Mouse (Mus musculus): ENCODE measurements around the gene Nrip1.
"Not testable (repeated sequence)": the region's sequence is repeated elsewhere in the genome, so short reads cannot be mapped to it uniquely, and the experiment has no call there.

Nrip1 gene

DNA sequence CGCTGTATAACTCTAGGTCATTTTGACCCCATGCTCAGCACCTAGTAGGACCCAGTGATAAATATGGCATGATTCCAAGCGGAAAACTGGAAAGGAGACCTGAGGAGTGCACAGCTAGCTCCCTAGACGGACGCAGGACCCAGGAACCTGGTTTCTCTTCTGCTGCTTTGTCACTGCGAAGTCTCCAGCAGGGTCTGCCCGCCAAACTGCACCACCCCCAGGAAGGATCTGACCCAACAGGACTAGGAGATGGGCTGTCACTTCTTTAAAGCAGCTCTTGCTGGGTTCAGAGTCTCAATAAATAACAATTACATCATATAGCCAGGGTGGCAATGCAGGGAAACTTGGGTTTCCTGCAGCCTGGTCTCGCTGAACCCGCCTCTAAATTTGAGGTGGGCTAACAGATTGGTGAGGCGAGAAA, at the start of gene Nrip1:
Gene Nrip1 (minus strand): TSS at position 157 of the 421 bp plus-strand sequence.
- DNase-seq (ENCODE audit: low read depth) = no peak

DNA sequence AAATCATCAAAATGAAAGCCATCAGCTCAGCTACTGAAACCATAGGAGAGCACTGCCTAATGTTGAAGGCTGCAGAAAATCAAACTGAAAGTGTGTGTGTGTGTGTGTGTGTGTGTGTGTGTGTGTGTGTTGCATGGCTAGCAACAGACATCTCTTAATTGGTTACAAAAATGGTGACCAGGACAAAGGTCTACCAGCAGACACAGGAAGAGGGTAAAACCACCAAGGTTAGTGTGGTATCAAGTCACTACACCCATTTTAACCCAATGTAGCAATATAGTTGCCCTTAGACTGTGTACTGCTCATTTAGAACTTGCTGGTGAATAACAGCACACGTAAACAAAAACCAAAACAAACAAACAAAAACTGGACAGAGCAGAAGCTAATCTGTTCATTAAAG, 48.9 kb upstream of the Nrip1 start:
- DNase-seq (ENCODE audit: low read depth) = no peak

DNA sequence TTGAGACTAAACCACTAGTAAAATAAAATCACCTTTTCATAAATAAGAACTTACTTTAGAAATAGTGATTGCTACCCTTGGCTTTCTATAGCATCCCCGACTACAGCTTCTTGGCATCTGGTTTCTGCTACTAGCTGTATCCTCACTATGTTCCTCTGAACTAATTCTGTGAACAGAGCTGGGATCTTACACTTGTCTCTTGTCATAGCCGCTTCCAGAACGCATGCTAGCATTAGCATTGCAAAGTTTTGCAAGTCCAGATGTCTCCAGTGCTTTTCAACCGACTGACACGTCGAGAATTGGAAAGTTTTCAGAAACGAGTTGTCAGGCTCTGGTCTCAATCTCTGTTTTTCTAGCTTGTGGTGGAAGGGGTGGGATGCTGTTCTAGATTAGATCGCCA, 46.2 kb upstream of the Nrip1 start:
- no peak for DNase-seq (ENCODE audit: low read depth)

DNA sequence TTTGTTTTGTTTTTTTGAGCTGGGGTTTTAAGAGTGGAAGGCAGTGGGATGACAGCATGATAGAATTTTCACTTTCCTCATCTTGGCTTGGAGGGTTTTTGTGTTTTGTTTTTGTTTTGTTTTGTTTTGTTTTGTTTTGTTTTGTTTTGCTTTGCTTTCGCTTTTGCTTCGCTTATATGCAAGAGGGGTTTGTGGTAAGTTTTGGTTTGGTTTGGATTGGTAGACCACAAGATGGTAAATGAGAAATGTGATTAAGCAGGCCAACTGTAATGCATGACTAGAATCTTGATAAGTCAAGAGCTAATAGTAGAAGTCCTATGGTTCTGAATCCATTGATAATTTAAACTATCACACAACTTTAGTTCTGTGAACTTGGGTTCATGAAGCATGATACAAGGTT, 42.9 kb upstream of the Nrip1 start:
- no peak for DNase-seq (ENCODE audit: low read depth)

DNA sequence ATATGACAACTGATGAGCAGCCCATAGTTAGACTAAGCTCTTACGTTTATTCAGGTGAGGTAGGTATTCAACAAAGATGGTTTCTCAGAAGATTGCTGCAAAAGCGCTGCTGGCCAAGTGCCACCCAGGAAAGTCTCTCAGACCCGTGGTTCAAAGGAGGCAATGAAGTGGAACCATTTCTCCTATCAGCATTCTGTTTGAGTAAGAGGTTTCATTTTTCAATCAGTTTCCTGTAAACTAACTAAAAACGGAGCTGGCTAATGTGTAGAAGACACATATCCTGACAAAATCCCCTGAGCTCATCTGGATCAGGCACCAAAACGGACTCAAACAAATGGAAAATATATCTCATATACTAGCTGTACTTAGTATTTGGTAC, 42.4 kb upstream of the Nrip1 start:
- DNase-seq (ENCODE audit: low read depth) = no peak

DNA sequence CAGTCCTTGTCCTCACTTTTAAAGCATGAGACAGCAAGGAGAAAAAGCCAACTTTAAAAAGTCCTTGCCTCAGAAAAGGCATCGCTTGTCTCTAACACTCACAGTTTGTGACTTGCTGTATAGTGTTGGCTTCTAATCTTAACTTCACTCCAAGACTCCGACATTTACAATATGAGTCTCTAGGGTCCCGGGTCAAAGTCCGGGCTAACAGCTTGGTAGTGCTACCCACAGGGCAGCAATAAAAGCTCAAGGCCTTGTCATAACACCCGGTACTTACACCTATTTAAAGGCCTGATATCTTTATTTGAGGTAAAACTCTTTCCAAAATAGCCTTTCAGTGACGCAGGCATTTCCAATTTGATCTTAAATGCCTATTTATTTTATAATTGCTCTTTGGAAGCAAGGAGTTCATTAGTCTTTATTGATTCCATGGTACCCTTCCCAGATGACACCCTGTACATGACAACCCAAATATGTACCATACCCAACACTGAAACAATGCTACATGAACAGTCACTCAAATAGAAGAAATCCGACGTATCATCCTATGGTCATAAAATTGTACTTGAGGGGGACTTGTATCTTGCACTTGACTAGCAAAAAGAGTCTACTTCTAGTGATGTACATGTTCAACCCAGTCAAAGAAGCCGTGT, 41.9 kb upstream of the Nrip1 start:
- DNase-seq (ENCODE audit: low read depth) = no peak

DNA sequence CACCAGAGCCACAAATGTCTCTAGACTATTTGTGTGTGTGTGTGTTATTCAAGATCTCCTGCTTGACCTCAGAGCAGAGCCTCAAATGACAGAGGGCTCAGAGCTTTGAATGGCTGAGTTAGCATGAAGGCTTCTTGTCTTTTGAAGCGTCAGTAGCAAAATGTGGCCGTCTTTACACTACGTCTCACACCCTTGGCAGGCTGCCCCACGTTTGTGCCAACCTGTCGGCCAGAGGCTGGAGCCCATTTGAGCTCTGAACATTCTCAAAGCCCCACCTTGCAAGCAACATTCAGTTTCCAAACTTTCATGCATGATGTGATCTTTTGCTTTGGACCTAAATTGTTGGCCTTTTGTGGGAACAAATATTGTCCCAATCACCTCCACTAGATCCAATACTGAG, 40.9 kb upstream of the Nrip1 start:
- DNase-seq (ENCODE audit: low read depth) = no peak

DNA sequence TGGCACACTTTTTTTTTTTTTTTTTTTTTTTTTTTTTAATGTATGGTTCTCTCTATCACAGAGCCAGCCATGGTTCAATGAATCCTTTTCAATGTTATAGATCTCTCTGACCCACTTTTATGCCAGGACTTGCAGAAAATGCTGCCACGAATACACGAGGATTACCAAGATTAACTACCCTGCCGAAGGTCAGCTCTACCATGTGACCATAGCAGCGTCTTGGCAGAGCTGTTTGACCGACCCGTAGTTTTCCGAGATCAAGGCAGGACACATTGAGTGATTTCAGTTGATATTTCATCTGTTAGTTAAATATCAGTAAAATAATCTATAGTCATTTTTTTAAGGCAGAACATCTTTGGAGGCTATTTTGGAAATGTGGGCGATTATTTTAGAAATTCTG, 40.0 kb upstream of the Nrip1 start:
- DNase-seq (ENCODE audit: low read depth) = no peak

DNA sequence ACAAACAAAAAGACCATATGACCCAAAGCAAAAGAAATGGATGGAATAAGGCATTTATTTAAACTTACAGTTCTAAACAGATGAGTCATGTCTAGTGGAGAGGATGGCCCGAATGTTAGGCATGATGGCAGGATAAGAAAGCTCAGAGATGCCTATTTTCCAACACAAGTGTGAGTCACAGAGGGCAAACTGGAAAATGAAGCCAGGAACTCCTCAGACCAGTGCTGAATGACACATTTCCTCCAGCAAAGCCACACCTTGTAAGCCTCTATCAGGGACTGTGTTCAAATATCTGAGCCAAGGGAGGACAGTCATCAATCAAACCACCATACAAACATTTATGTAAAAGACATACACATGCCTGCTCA, 35.7 kb upstream of the Nrip1 start:
- DNase-seq (ENCODE audit: low read depth) = peak; percentile 20

DNA sequence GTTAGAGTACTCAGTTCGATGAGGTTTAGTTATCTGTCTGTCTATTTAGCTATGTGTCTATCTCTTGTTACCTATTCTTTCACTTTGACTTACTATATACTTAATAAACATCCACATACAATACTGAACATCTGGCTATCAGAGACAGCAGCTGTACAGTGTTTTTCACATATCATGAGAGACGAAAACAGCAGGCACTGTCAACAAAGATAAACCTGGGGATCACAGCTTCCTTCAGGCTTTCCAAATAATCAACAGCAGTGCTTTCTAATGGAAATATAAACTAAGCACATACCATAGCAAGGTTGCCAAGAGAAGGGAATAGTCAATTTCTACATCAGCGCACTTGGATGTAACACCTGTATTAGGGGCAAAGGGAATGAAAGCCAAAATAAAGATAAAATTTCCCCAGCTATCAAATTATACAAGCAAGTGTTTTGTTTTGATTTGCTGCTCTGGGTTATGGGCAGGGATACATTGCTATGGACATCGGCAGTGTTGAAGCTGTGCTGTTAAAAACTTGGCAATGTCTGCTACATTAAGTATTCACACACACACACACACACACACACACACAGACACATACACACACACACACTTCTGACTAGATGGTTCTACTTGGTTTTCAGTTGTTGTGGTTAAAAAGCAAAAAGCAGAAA, 35.2 kb upstream of the Nrip1 start:
- no peak for DNase-seq (ENCODE audit: low read depth)

DNA sequence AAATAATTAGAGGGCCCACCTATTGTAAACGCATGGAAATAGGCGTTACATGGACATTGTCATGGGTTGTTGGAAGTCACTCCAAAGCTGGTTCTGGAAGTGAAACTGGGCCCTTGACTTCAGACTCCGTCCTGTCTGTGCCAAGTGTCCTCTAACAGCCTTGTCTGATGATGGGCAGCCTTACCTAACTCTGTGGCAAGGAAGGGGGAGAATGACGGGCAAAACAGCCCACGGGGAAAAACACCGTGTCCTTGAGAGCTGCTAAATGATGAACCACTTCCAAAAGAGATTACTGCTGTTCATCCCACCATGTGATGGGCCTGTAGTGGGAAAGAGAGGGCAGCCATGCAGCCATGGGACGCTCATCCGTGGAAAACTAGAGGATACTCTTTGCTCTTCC, 34.6 kb upstream of the Nrip1 start:
- DNase-seq (ENCODE audit: low read depth) = no peak

DNA sequence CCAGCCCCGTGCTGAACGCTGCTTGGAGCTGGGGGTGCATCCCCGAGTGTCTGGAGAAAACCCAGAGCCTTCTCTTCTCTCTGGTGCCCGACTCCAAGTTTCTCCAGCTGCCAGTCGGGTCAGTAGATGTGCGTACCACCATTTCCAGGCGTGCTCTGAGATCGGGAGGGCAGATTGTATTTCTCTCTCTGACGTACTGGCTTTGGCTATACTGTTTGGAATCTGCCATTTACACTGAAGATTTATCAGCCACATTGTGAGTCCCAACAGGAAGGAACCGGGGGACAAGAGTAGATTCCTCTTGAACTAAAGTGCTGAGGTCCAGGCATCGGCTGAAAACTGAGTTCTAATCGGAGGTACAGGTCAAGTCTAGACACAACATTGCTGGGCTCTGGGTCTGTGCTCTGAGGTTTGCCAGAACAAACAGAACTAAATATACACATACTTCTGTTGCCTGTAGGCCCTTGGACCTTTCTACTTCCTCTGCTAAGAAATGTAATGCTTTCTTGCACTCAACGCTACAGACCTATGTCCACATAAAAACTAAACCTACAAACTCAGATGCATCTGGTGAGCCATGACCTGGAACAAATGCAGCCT, 33.8 kb upstream of the Nrip1 start:
- no peak for DNase-seq (ENCODE audit: low read depth)

DNA sequence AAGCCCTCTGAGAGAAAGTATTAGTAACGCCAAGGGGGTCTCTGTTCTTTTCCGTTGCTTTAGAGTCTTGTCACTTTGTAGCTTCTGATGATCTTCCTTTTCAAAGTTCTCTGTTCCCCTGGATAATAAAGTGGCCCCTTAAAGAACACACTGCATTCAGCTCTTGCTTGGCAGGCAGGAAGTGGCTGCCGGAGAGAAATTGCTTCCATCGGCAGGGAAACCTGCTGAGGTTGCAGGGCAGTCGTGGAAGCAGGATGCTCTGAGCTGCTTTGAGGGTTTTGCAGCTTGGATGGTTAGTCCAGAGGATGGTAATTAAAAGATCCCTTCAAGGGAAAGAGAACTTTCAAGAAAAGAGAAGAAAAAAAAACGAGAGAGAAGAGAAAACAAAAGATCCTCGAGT, 33.3 kb upstream of the Nrip1 start:
- no peak for DNase-seq (ENCODE audit: low read depth)

DNA sequence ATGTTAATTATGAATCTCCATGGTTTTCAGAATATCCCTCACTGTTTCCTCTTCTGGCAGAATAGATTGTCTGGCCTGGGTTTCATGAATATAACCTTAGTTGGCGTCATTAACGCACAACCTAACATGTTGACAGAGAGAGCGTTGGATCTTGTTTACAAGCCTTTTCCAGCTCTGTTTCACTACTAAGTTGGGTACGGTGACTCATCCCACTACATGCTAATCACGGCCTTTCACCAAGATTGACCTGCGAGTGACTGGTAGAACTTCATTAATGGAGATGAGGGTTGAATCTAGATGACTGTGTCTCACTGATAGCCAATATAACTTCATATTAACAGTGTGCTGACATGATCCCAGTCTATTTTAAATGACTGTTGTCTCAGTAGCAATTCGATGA, 32.7 kb upstream of the Nrip1 start:
- no peak for DNase-seq (ENCODE audit: low read depth)

DNA sequence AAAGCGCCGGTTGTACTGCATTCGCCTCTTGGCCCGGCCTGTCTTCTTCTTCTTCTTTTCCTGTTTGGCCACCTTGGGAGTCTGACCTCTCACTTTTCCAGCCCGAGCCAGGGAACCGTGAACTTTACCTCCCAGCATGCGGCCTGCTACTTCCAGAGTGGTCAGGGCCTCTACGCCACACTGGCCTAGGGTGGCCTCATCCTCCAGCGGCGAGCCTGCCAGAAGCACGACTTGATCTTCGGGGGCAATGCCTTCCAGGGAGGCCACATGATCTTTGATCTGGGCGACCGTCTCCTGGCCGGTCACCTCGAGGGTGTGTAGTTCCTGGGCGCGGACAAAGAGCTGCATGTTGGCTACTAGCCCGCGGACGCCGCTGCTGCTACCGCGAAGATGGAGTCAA, 29.7 kb upstream of the Nrip1 start:
- DNase-seq (ENCODE audit: low read depth) = not testable (repeated sequence)

DNA sequence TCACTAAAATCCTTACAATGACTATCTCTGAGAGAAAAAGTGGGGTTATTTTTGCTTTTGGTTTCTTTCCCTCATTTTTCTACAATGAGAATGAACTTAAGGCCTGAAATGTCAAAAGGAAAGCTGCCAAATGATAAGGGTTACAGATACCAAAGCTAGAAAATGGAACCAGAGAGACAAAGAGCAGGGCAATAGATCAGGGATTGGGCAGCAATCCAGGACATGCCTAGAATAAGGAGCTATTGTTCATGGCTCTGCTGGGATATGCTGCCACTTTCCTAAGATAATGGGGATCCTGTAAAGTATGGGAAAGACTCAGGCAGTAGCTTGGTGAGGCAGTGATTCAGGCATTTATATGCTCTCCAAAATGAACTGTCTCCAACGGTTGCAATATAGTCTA, 22.9 kb upstream of the Nrip1 start:
- DNase-seq (ENCODE audit: low read depth) = no peak

DNA sequence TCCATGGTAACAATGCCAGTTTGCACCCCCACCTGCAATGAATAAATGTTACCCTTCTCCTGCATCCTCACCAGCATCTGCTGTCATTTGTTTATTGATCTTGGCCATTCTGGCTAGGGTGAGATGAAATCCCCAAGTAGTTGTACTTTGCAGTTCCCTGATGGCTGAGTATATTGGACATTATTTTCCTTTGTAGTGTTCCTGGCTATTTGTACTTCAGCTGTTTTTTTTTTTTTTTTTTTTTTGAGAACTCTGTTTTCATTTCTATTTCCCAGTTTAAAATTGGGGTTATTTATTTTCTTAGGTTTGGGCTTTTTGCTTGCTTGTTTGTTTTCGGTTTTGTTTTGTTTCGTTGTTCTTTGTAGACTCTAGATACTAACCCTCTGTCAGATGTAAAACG, 19.6 kb upstream of the Nrip1 start:
- no peak for DNase-seq (ENCODE audit: low read depth)

DNA sequence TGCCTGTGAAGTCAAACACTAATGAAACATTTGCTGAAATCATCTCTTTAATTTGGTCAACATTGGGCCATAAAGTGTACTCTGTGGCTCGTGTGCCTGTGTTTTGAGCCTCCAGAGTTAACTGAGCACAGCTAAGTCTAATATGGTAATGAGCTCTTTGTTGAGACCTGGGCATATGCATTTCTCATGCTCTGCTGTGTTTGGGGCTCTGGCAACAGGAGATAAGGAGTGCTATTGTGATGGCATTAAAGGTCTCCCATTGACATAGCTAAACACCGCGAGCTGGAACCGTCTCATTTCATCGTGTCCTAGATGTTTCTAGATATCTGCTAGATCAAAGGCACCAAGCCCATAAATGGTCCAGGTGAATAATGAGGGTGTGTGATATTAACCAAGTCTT, 12.9 kb upstream of the Nrip1 start:
- no peak for DNase-seq (ENCODE audit: low read depth)

DNA sequence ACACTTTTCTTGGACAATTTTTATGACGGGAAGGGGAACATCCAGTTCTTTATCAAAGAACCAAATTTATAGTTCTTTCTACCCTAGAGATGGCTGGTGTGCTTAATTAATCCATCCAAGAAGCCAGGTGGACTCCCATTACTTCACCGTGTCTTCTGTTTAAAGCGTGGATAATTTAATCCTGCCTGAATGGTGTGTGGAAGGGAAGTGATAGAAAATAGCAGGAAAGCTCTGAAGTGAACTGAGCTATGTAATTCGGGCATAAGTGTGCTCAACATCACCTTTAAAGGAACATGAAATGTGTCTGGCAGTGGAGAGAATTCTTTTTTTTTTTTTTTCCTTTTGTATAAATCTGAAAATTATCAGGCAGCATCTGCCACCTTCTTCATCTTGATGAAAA, 12.4 kb upstream of the Nrip1 start:
- no peak for DNase-seq (ENCODE audit: low read depth)

DNA sequence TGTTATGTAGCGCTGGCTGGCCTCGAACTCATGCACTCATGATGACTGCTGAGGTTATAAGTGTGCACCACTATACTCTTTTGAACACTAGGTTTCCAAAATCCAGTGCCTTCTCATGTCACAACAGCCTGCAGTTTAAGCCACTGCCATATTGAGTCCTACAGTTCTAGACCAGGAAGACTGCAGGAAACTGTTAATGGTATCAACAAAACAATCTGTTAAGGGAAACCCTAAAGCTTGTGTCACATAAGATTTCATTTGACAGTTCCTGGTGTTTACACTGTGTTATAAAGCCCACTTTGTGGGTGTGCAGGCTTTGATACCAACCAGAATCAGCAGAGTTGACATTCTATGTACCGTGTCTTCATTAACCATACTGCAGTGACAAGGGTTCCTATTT, 3.6 kb upstream of the Nrip1 start:
- DNase-seq (ENCODE audit: low read depth) = no peak

DNA sequence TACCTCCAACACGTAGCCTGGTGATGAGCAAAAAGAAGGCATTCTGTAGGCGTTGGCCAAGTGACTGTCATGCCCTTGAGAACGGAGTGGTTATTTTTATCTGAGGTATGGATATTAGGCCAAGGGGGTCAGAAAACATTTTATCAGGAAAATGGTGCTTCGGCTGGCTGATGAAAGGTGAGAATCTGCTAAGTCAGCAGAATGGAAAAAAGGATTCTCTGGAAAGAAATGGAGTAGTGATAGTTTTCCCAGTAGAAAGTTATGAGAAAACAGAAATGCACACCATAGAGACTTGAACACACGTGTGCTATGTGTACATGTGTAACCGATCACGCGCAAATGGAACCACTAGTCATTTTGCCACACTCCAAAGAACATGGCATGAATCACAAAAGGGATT, 3.0 kb upstream of the Nrip1 start:
- DNase-seq (ENCODE audit: low read depth) = no peak

DNA sequence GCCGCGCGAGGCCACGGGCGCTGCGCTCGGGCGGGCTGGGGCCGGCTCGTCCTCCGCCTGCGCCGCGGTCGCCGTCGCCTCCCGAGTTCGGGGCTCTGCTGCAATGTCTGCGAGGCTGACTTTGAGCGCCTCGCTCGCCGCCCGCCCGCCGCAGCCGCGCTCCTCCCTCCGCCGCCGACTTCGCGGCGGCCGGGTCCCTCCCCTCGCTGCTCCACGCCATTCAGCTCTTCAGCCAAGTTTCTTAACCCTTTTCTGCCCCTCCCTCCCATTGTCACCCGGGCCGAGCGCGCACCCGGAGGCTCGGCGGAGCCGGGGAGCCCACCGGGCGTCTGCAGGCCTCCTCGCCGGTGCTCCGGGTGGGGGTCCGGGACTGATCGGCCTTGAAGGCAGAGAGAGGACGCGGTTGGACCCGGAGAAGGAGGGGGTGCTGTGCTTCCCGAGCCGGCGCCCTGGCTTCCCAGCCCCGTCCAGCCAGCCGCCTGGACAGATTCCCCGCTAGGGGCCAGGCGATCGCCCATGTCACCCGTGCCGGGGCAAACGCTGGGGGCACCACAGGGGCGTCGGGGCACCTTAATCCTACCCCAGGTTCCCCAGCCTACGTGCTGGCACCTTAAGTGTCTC, 576 bp downstream of the Nrip1 start:
- DNase-seq (ENCODE audit: low read depth) = no peak

All from c-Kit-positive CD71-negative TER-119-negative erythroid progenitor cells, embryonic 14.5 days (primary cell).